ENCODE assay signal across 10 mouse cellular contexts in the genomic region with DNA sequence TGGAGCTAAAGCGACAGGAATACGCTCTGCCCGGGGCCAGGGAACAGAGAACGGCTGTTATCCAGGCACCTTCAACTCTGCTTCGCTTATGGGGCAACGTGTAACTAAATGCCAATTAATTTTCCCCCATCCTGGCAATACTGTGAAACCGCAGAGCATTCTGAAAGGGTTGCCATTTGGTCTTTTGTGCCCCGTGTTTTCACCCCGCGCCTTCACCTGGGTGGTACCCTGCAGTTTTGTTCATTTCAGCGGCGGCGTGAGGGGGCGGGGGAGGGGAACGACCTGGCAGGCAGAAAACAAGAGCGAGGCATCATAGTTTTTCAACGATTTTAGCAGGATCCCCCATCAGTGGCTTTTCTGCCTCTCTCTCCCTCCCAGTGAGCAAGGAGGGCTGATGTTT. TPM values are rescaled to one million over a fixed set of nuclear protein-coding genes. Genes with fewer than 3 reads are reported as not detected.
A peak's percentile ranks its signal among the peaks of the same experiment; 100 is the strongest.
DNase-seq lines count a peak whose midpoint lies in the region; ATAC-seq and TF ChIP-seq lines count a peak whose summit lies in the region.
"Had no signal": no experiment of that assay in that cellular context is flagged by ENCODE, and none has a peak within 500 bp of the region (broad histone marks: within the 10 kb centered on the region; RNA-seq: fewer than 3 reads in every experiment).

No protein-coding gene starts in this region.

- H3K9me3 ChIP-seq in heart, embryonic 14.5 days (ENCODE audit: control insufficient read depth, low read length) = no peaks in the 10 kb centered on the region
- no peaks in the 10 kb centered on the region for H3K9me3 ChIP-seq in embryonic facial prominence, embryonic 10.5 days
- H3K9me3 ChIP-seq in hindbrain, embryonic 14.5 days (ENCODE audit: control insufficient read depth, low read length) = no peaks in the 10 kb centered on the region
- no peaks in the 10 kb centered on the region for H3K9me3 ChIP-seq in midbrain, embryonic 13.5 days

- H3K27me3 ChIP-seq in heart, embryonic 14.5 days (ENCODE audit: control insufficient read depth, insufficient read depth, low read length) = no peaks in the 10 kb centered on the region
- peaks cover 1% of the 10 kb centered on the region; the same call in 1 of the 2 replicates for H3K27me3 ChIP-seq in heart, adult 2 months (ENCODE audit: control insufficient read depth, insufficient read depth, low read length)
- H3K27me3 ChIP-seq in embryonic facial prominence, embryonic 10.5 days (replicated peaks; ENCODE audit: low read depth, poor library complexity, severe bottlenecking) = peaks cover 49% of the 10 kb centered on the region
- peaks cover 16% of the 10 kb centered on the region for H3K27me3 ChIP-seq in hindbrain, embryonic 14.5 days (ENCODE audit: control insufficient read depth, insufficient read depth, low read length)
- H3K27me3 ChIP-seq in midbrain, embryonic 13.5 days = peaks cover 57% of the 10 kb centered on the region
- no peaks in the 10 kb centered on the region for H3K27me3 ChIP-seq in kidney, adult 2 months (replicated peaks; ENCODE audit: control insufficient read depth, insufficient read depth, low read length)

- 18% methylated on average over 17 of the region's 17 CpGs for WGBS in heart, embryonic 14.5 days
- 28% methylated on average over 17 of the region's 17 CpGs for WGBS in heart, adult 2 months
- WGBS in embryonic facial prominence, embryonic 10.5 days = 8% methylated on average over 17 of the region's 17 CpGs
- WGBS in hindbrain, embryonic 14.5 days = 8% methylated on average over 17 of the region's 17 CpGs
- 12% methylated on average over 17 of the region's 17 CpGs for WGBS in midbrain, embryonic 13.5 days
- 26% methylated on average over 17 of the region's 17 CpGs for WGBS in kidney, adult 2 months

- no peak overlapping the region for H3K27ac ChIP-seq in heart, embryonic 14.5 days (replicated peaks in 1 of 2; ENCODE audit: control insufficient read depth in 1 of 2, insufficient read depth in 1 of 2, low read depth in 2 of 2, low read length in 2 of 2)
- H3K27ac ChIP-seq in heart, adult 2 months = no peak overlapping the region
- peak overlapping the region; percentile 44; the same call in 1 of the 2 replicates for H3K27ac ChIP-seq in embryonic facial prominence, embryonic 10.5 days (replicated peaks)
- H3K27ac ChIP-seq in hindbrain, embryonic 14.5 days = no peak overlapping the region
- H3K27ac ChIP-seq in midbrain, embryonic 13.5 days = no peak overlapping the region
- no peak overlapping the region for H3K27ac ChIP-seq in left cerebral cortex, adult 2 months
- no peak overlapping the region for H3K27ac ChIP-seq in kidney, adult 2 months (ENCODE audit: insufficient read depth, low read depth, low read length)

- ATAC-seq in heart, embryonic 14.5 days (ENCODE audit: insufficient number of reproducible peaks, insufficient read depth, low FRiP score, low read depth) = no peak
- no peak for ATAC-seq in hindbrain, embryonic 14.5 days (ENCODE audit: low FRiP score)
- no peak for ATAC-seq in midbrain, embryonic 13.5 days

- no peak for TF ChIP-seq EP300 in heart, adult 2 months (IDR thresholded peaks at IDR 0.05; ENCODE audit: insufficient read depth, low read depth, low read length)

- no peak for DNase-seq in heart, adult 2 months
- peak; percentile 54 for DNase-seq in embryonic facial prominence, embryonic 10.5 days (ENCODE audit: low spot score)
- DNase-seq in hindbrain, embryonic 14.5 days (ENCODE audit: low spot score) = no peak
- DNase-seq in left cerebral cortex, adult 2 months (ENCODE audit: extremely low spot score in 1 of 2, low spot score in 2 of 2) = no peak
- DNase-seq in left cerebral cortex, postnatal 36 days (ENCODE audit: low spot score in 2 of 2) = no peak
- DNase-seq in kidney, adult 2 months = no peak
- DNase-seq: gastrocnemius, postnatal 14 days; lung, postnatal 36 days had no signal

- H3K4me2 ChIP-seq in heart, embryonic 14.5 days (ENCODE audit: low read length) = peak overlapping the region; percentile 61
- peak overlapping the region; percentile 39 for H3K4me2 ChIP-seq in hindbrain, embryonic 14.5 days (replicated peaks)
- peak overlapping the region; percentile 47 for H3K4me2 ChIP-seq in midbrain, embryonic 13.5 days (replicated peaks)

- H3K4me1 ChIP-seq in heart, embryonic 14.5 days (ENCODE audit: control insufficient read depth in 2 of 2, insufficient read depth in 2 of 2, low read length in 2 of 2) = no peaks in the 10 kb centered on the region
- H3K4me1 ChIP-seq in heart, adult 2 months (ENCODE audit: control insufficient read depth, insufficient read depth, low read length) = no peaks in the 10 kb centered on the region
- H3K4me1 ChIP-seq in embryonic facial prominence, embryonic 10.5 days = peaks cover 22% of the 10 kb centered on the region
- H3K4me1 ChIP-seq in hindbrain, embryonic 14.5 days (replicated peaks; ENCODE audit: control insufficient read depth, insufficient read depth, low read length) = 0 out of 2 replicates have a peak, but pooled peaks cover 4% of the 10 kb centered on the region
- peaks cover 19% of the 10 kb centered on the region for H3K4me1 ChIP-seq in midbrain, embryonic 13.5 days (replicated peaks)
- H3K4me1 ChIP-seq in kidney, adult 2 months (ENCODE audit: control insufficient read depth, insufficient read depth, low read length) = no peaks in the 10 kb centered on the region

- H3K79me2 ChIP-seq in heart, adult 2 months (replicated peaks; ENCODE audit: control insufficient read depth, insufficient read depth, low read length) = no peaks in the 10 kb centered on the region

- no peak overlapping the region; the same call in 1 of the 2 replicates for H3K9ac ChIP-seq in heart, embryonic 14.5 days (ENCODE audit: low read length)
- H3K9ac ChIP-seq in heart, adult 2 months (ENCODE audit: low read depth, low read length) = no peak overlapping the region
- H3K9ac ChIP-seq in hindbrain, embryonic 14.5 days = 0 out of 2 replicates have a peak overlapping the region, but pooled peaks have one; percentile 8
- H3K9ac ChIP-seq in midbrain, embryonic 13.5 days (replicated peaks) = no peak overlapping the region

- no peaks in the 10 kb centered on the region for H3K36me3 ChIP-seq in heart, embryonic 14.5 days (ENCODE audit: control insufficient read depth, insufficient read depth, low read length)
- no peaks in the 10 kb centered on the region for H3K36me3 ChIP-seq in heart, adult 2 months (ENCODE audit: control insufficient read depth, insufficient read depth, low read length)
- no peaks in the 10 kb centered on the region for H3K36me3 ChIP-seq in embryonic facial prominence, embryonic 10.5 days (replicated peaks)
- no peaks in the 10 kb centered on the region for H3K36me3 ChIP-seq in hindbrain, embryonic 14.5 days (replicated peaks; ENCODE audit: control insufficient read depth, insufficient read depth)
- H3K36me3 ChIP-seq in midbrain, embryonic 13.5 days = no peaks in the 10 kb centered on the region
- no peaks in the 10 kb centered on the region for H3K36me3 ChIP-seq in kidney, adult 2 months (ENCODE audit: control insufficient read depth, insufficient read depth, low read length)

- intact Hi-C loops in heart, adult 2 months (cut with DNase I) = no loop called here
- intact Hi-C loops in left cerebral cortex, adult 2 months (cut with DNase I) = no loop called here
- intact Hi-C loops in left cerebral cortex, postnatal 36 days (cut with DNase I) = no loop called here

- TF ChIP-seq POLR2A in heart, adult 2 months (IDR thresholded peaks at IDR 0.05; ENCODE audit: insufficient read depth, low read depth, low read length) = no peak
- TF ChIP-seq POLR2A in kidney, adult 2 months (IDR thresholded peaks at IDR 0.05; ENCODE audit: low read depth, low read length) = no peak

- no peak for TF ChIP-seq CTCF in heart, adult 2 months (IDR thresholded peaks at IDR 0.05)
- TF ChIP-seq CTCF in left cerebral cortex, adult 2 months (IDR thresholded peaks at IDR 0.05) = no peak
- no peak for TF ChIP-seq CTCF in kidney, adult 2 months (conservative IDR thresholded peaks at IDR 0.05; ENCODE audit: insufficient read depth, insufficient read length, low read depth, low read length)

- H3K4me3 ChIP-seq in heart, embryonic 14.5 days (ENCODE audit: control insufficient read depth in 1 of 2, insufficient read depth in 1 of 2, low read depth in 1 of 2, low read length in 2 of 2) = peak overlapping the region; percentile 17 to 22
- no peak overlapping the region for H3K4me3 ChIP-seq in heart, adult 2 months
- peak overlapping the region; percentile 47 for H3K4me3 ChIP-seq in embryonic facial prominence, embryonic 10.5 days
- H3K4me3 ChIP-seq in hindbrain, embryonic 14.5 days (replicated peaks; ENCODE audit: low read length) = no peak overlapping the region; the same call in 1 of the 2 replicates
- peak overlapping the region; percentile 25 for H3K4me3 ChIP-seq in midbrain, embryonic 13.5 days (replicated peaks)
- H3K4me3 ChIP-seq in left cerebral cortex, adult 2 months = no peak overlapping the region
- H3K4me3 ChIP-seq in kidney, adult 2 months (ENCODE audit: insufficient read depth, low read depth, low read length) = no peak overlapping the region

RNA-seq across cellular contexts. Expression of gene Gsx1, which starts 54.8 kb away (rescaled TPM):
- not detected in 2 replicates for polyA plus RNA-seq in heart, embryonic 14.5 days (2014; fragmentation: Nextera tagmentation; extraction: Ambion mirVana)
- total RNA-seq in heart, adult 2 months (2021) = not detected
- polyA plus RNA-seq in heart, adult 2 months (2012; rRNA removed) = not detected in 2 replicates
- 0.80 and 2.0 TPM in 2 replicates for polyA plus RNA-seq in embryonic facial prominence, embryonic 10.5 days (2016; fragmentation: Nextera tagmentation; extraction: Ambion mirVana)
- polyA plus RNA-seq in hindbrain, embryonic 14.5 days (2014; fragmentation: Nextera tagmentation; extraction: Ambion mirVana) = 4.7 and 5.0 TPM in 2 replicates
- polyA plus RNA-seq in midbrain, embryonic 13.5 days (2015; fragmentation: Nextera tagmentation; extraction: Ambion mirVana) = 10.7 and 16.2 TPM in 2 replicates
- under 1 TPM; 0.19 to 0.38 TPM for total RNA-seq in left cerebral cortex, adult 2 months (2021)
- under 1 TPM; 0.17 to 0.52 TPM for total RNA-seq in left cerebral cortex, postnatal 36 days (2021)
- not detected in 2 replicates for polyA plus RNA-seq in kidney, adult 2 months (2012; rRNA removed)
- total RNA-seq: gastrocnemius, postnatal 14 days had no signal

RNA-seq across cellular contexts. Expression of gene Polr1d, which starts 56.8 kb away (rescaled TPM):
- 97.6 and 99.3 TPM in 2 replicates for polyA plus RNA-seq in heart, embryonic 14.5 days (2014; fragmentation: Nextera tagmentation; extraction: Ambion mirVana)
- 10 to 100 TPM; 66.6 to 74.8 TPM for total RNA-seq in heart, adult 2 months (2021)
- 24.2 and 35.7 TPM in 2 replicates for polyA plus RNA-seq in heart, adult 2 months (2012; rRNA removed)
- 135 and 141 TPM in 2 replicates for polyA plus RNA-seq in embryonic facial prominence, embryonic 10.5 days (2016; fragmentation: Nextera tagmentation; extraction: Ambion mirVana)
- 109 and 113 TPM in 2 replicates for polyA plus RNA-seq in hindbrain, embryonic 14.5 days (2014; fragmentation: Nextera tagmentation; extraction: Ambion mirVana)
- polyA plus RNA-seq in midbrain, embryonic 13.5 days (2015; fragmentation: Nextera tagmentation; extraction: Ambion mirVana) = 101 and 103 TPM in 2 replicates
- total RNA-seq in left cerebral cortex, adult 2 months (2021) = 10 to 100 TPM; 66.8 to 67.0 TPM
- 10 to 100 TPM; 61.3 to 78.1 TPM for total RNA-seq in left cerebral cortex, postnatal 36 days (2021)
- 44.8 and 55.9 TPM in 2 replicates for polyA plus RNA-seq in kidney, adult 2 months (2012; rRNA removed)

RNA-seq across cellular contexts. Expression of gene Lnx2, which starts 57.3 kb away (rescaled TPM):
- polyA plus RNA-seq in heart, embryonic 14.5 days (2014; fragmentation: Nextera tagmentation; extraction: Ambion mirVana) = 13.0 TPM in 2 replicates
- total RNA-seq in heart, adult 2 months (2021) = 10 to 100 TPM in 1 of 2 experiments, 1 to 10 TPM in 1; 9.5 to 13.6 TPM
- polyA plus RNA-seq in heart, adult 2 months (2012; rRNA removed) = 13.2 and 14.5 TPM in 2 replicates
- 10.4 and 11.6 TPM in 2 replicates for polyA plus RNA-seq in embryonic facial prominence, embryonic 10.5 days (2016; fragmentation: Nextera tagmentation; extraction: Ambion mirVana)
- 5.0 and 5.6 TPM in 2 replicates for polyA plus RNA-seq in hindbrain, embryonic 14.5 days (2014; fragmentation: Nextera tagmentation; extraction: Ambion mirVana)
- polyA plus RNA-seq in midbrain, embryonic 13.5 days (2015; fragmentation: Nextera tagmentation; extraction: Ambion mirVana) = 4.1 and 4.4 TPM in 2 replicates
- total RNA-seq in left cerebral cortex, adult 2 months (2021) = 1 to 10 TPM; 5.8 to 6.3 TPM
- total RNA-seq in left cerebral cortex, postnatal 36 days (2021) = 1 to 10 TPM; 5.0 to 5.8 TPM
- 24.1 TPM in 2 replicates for polyA plus RNA-seq in kidney, adult 2 months (2012; rRNA removed)

Comparison
In these comparisons a context has a peak if more than half of its experiments do, and no peak if none do; other contexts are left out.
1. H3K4me3 ChIP-seq: peak in heart, embryonic 14.5 days (2 of 2), embryonic facial prominence, embryonic 10.5 days (single experiment) and midbrain, embryonic 13.5 days (single experiment); none in heart, adult 2 months (single experiment), hindbrain, embryonic 14.5 days (single experiment), left cerebral cortex, adult 2 months (single experiment) and kidney, adult 2 months (single experiment).
2. Peak in every context shown above with its lines, with median percentiles within 50 percentile points of each other: H3K4me2 ChIP-seq.